Mouse (Mus musculus) T-cell, adult 2 months (primary cell): ENCODE data around the gene Lhfpl2.

ENCODE experiments used
- DNase-seq: peaks from one replicate; pipeline ENCODE4 v3.0.0; 2022; ENCODE audit warnings: low spot score

The Lhfpl2 gene

DNA sequence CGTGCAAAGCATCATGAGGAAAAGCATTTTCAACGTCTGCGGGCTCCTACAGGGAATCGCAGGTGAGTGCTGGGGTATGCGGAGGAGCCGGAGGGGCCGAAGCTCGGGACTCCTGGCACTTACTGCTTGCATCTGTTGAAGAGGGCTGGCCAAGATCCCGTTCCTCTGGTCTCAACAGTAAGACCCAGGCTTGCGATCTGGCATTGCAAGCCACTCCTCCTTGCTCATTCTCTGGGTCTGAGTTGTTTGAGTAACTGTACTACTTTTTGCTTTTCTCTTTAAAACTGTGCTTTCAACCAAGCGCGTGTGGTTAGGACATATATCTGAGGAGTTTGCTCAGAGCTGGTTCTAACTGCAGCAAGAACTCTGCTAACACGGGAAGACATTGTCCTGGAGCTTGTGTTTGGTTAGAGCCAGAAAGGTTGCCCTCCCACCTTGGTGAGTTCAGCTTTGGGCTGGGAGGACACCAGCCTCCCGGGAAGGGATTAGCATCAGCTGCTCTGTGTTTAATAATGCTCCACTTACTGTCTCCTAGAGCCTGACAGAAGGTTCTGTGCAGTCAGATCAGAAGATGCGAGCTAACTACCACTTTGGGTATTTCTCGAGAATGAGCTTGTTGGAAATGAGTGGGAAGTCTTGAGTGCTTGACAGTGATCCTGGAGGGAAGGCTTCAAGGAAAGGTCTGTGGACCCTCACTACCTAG is 117.1 kb downstream of the Lhfpl2 start:
- DNase-seq, result no peak

DNA sequence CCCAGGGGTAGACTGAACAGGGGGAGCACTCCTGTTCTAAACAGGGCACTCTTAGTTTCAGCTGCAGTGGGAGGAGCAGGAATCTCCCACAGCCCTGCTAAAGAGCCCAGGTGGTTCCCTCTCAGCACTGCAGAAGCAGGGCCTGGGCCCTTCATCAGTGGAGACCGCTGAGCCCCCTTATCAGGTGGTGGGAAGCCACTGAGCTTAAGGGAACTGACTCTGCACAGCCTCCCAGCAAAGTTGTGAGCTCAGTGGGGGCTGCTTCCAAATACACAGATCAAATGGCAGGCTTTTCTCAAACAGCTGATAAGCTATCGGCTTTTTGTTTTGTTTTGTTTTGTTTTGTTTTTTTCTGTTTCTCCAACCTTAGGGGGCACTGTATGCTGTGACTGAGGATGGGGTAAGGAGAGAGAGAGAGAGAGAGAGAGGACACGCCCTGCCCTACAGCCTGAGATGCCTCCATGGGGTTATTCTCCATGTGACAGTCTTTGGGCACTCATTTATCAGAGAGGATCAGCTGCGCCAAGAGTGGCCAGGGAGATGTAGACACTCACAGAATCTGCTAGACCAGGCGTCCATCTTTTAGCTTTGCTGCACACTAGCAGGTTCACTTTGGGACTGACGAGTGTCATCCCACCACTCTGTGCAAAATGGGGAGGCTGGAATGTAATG is 117.9 kb downstream of the Lhfpl2 start:
- DNase-seq, result no peak

DNA sequence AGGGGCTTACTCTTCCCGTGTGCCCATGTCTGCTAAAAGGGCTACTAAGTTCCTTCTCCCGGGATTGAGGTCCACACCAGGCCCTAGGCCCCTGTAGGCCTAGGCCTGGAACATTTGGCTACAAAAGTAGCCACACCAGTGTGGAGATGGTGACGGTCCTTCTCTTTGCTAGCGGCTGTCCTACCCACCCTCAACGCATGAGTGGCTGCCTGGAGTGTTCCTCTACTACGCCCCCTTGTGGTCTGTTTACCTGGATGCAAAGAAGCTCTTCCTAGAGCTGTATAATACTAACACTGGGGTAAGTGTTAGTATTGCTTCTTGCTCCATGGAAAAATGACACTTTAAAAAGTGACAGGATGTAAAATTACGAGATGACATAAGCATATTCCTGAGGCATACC is 119.6 kb downstream of the Lhfpl2 start:
- no peak for DNase-seq

DNA sequence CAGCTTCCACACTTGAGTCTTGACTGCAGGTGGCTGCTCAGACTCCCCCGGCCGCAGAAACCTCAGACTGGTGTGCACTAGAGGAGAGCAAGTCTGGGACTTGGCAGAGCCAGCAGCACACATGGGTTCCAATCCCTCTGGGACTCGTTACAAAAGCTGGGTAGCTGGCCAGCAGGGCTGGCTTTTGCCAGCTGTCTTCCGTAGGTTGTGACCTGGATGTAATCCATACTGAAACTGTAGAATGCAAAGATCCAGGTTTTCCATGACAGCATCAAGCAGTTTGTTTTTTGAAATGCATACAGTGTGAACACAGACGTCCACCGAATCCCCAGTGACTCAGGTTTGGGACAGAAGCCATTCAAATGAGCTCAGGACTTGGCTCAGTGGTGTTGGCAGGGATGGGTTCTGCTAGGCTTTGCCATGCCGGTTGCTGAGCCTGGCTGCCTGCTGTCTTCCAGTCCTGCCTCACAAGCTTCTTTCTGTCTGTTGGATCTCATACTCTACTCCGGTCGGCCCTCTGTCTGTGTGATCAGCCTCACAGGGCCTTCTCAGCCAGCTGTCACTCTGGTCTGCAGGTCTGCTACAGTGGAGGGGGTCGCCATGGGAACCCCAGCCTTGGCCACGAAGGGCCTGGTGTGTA is 120.9 kb downstream of the Lhfpl2 start:
- no peak for DNase-seq

DNA sequence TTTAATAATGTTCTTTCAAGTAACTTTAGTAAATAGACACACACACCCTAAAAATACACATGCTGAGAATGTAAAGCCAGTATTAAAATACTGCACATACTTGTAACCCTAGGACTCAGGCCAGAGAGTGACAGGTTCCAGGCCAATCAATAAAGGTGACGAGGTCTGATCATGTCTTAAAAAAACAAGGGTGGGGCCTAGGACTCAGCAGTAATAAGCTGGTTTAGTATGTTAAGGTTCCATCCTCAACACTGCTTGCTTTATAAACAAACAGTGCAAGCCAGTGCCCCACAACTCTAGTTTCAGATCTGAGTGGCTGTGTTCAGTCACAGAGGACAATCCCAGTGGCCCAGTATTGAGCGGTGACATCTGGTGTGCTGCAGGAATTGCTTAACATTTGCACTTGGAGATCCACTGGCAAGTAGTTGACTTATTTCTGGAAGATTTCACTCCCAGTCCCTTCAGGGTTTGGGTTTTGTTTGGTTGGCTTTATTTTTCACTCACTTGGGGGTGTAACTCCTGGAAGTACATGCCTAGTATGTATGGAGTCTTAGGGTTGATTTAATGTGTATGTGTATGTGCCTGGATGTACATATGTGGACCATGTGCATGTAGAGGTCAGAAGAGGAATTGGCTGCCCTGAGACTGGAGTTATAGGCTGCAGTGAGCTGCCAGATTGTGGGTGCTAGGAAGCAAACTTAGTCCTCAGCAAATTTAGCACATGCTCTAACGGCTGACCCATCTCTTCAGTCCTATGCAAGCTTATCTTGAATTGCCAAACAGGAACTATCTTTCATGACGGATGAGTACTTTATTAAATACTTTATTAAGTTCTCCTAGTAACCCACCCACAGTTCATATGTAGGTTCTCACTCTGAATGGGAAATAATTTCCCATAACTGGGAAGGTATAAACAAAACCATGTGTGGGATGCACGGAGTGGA is 123.2 kb downstream of the Lhfpl2 start:
- DNase-seq, result no peak

DNA sequence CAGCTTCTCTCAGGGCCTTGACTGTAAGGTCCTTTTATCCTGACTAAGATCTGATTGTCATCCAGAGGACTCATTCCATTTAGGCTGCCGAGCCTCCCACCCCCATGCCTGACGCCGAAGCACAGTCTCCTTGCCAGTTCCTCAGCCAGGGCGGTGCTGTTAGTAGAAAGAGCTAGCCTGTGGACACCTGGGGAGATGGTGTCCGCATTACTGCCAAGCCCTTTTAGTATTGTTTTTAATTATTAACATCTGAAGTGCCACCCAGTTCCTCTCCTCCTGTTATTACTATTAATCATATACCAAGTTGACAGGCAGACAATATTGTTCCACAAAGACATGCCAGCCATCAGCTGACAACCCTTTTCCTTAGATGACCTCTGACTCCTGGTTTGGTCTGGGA is 124.4 kb downstream of the Lhfpl2 start:
- no peak for DNase-seq

DNA sequence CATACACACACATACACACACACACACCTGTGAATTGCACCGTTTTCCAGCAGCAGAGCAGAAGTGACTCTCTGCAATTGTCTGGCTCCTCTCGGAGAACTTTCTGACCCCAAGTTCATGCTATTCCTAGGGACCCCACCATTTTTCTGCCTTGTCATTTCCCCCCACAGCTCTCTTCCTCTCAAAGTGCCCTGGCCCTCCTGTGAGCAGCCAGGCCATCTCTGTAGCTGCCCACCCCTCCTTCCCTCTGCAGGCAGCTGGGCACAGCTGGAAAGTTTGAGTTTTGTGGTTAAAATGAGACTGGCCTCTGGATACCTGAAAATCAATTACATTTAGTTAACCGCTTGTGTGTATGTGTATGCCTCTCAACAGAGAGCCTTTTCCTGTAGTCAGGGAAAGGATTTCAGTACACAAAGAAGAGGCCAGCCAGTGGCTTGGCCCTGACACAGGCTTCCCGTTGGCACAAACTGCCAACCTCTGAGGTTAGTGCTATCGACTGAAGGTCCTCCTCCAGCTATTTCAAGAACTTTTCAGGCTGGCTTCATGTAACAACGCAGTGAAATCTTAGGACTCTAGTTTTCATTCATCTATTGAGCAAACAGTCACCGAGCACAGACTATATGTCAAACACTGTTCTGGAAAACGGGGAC is 125.9 kb downstream of the Lhfpl2 start:
- no peak for DNase-seq

DNA sequence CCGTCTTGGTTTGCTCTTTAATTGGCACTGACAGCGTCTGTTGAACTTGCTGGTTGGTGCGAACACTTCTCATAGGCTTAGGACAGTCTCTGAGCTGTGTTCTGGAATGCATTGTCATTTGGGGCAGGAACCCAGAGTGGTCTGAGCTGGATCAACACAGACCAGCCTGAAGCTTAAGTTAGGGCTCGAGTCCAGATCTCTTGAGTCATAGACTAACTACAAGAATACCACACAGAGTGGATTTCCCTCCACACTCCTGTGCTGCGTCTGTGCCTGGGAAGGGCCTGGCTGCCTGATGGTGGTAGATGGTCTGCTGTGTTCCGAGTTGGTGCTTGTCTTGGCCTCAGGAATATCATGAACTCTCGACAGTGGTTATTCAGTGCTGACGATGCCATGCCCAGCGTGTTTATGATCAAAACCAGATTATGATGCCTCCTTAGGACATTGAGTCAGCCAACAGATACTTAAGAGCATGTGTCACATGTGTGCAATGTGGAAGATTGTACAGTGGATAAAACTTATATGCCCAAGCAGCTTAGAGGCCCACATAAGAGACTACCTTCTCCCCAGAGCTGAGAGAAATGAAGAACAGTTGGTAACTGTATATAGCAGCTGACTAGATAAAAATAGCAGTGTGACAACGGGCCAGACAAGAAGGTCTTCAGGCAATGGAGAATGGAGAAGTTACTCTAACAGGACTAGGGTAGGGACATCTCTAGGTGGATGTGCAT is 127.3 kb downstream of the Lhfpl2 start:
- DNase-seq, result no peak

DNA sequence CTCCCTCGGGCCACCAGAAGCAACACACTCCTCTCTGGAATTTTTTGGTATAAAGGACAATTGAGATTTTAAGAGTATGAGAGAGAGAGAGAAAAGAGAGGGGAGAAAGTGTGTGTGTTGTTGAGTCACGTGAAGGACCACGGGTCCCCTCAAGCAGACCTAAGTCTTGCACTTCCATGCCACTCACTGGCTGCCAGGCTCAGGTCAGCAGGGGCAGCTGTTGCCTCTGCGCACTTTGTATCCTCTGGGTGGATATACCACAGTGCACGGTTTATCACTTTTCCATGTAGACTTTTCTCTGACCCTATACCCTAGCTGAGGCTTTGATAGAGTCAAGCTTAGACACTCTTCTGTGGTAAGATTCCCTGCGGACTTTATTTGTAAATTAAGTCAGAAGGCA is 128.0 kb downstream of the Lhfpl2 start:
- DNase-seq, result no peak

DNA sequence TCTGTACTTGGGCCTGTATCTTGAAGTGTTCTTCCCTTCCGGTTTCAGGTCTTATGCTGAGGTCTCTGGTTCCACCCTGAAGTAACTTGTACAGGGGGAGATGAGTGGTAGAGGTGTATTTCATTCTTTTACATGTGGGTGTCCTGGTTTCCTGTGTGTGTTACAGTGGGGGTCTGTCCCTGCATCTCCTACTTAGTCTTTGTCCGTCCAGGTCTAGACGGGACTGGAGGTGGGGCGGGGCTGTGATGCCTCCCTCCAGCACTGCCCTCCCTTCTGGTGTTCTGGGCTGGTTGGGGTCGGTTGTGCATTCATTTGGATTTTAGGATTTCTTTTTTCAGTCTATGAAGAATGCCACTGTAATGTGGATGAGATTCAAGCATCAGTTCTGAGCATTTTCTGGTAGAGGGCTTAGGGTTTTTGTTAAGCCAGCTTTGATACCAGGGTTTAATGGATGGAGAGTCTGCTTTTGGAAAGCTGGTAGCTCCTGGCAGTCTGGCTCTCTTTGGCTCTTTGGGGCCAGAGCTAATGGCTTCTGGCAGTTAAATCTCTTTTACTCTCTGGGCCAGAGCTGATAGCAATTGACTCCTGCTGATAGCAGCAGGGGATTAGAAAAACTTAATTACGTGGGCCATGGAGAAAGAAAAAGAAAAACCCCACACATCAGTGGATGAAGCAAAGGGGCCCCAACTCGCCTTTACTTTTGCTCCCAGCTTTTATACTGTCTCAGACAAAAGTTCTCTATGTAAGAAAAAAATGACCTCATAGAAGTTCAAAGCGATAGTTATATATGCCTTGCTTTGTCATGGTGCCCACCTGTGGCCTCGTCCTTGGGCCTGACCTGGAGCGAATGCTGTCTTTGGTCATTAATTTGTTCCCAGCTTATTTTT is 130.8 kb downstream of the Lhfpl2 start:
- no peak for DNase-seq

DNA sequence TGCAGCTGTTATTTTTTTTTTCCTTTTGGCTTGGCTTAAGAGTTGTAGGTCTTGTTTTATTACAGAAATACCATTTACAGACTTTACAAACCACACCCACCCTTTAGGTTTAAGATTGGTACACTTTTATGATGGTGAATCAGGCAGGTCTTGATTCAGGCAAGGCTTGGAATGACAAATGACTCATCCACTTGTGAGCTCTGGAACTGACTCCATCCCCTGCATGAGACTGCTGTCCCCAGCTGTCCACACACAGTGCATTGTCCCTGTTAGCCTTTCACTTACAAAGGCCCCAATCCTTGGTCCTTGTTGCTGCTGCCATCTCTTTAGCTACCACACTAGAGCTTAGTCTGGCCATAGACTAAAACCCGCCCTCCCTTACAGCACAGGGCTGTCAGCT is 132.8 kb downstream of the Lhfpl2 start:
- no peak for DNase-seq

DNA sequence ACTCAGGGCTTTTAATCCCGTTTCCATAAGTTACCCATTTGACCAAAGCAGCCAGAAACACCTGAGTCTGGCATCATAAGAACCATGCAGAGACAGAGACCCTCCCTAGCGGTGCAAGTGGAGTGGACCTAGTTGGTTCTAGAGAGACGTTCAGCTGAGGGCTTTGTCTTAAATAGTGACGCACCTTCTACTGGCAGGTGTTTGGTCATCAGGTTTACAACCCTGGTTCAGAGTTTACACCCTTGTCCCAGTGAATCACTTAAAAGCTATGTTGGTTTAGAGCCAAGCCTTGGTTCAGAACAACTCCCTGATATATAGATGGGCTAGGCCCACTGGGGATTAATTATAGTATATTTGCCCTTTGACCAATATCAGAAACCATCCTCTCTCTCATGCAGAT is 135.6 kb downstream of the Lhfpl2 start:
- DNase-seq, result no peak

DNA sequence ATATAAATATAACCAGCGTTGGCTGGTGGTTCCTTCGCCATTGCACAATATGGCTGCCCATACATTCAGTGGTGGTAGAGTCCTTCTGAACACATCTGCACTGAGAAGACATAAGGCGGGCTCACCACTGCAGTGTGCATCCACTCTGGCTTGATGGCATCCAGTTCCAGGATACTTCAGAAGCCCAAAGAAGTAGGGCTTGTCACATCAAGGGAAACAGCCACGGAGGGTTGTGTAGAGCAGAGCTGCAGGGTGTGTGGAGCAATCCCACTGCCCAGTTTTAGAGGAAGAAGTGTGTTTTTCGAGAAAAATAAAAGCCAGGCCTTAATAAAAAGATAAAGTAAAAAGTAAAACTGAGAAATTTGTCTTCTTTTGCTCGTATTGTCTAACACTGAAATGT is 141.0 kb downstream of the Lhfpl2 start:
- DNase-seq, result no peak

DNA sequence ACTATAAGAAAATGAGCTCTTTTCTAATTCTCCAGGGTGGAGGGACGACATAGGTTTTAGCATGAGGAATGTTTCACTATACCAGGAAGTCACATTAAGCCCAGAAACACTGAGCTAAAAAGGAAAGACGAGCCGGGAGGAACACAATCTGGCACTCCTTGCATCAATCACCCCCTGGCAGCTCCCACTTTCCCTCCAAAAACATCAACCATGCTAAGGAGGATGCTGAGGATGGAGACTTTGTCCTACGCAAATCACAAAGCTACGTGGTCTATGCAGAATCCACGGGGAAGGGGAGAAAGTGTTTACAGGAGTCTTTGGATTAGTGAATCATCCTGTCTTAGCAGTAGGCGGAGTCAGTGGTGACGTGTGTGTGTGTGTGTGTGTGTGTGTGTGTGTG is 142.2 kb downstream of the Lhfpl2 start:
- no peak for DNase-seq

DNA sequence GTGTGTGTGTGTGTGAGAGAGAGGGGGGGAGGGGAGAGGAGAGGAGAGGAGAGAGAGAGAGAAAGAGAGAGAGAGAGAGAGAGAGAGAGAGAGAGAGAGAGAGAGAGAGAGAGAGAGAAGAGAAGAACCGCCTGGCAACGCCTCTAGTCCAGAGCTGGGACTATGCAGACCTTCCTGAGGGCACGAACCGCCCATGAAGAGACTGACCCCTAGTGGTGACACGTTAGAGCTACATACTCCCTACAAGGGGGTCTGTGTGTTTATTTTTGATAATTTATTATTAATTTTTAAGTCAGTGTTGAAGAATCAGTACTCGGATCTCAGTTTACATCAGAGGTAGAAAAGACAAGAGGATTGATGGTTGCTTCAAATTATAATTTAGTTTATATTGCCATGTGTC is 147.6 kb downstream of the Lhfpl2 start:
- no peak for DNase-seq

DNA sequence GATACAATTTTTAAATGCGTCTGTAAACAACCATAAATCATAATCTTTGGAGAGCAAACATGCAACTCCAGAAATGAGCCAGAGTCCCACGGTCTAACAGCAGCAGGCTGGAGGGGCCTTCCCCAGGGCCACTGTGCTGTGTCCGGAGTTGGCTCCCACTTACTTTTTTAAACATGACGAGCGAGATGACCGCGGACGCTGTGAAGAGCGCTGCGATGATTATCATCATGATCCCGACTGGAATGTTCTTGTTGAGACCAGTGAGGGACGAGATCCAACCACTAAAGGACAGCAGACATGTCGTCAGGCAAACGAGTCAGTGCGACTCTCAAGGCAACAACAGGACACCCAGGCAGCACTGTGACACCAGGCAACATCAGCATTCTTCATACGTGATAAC is 150.4 kb downstream of the Lhfpl2 start:
- no peak for DNase-seq

DNA sequence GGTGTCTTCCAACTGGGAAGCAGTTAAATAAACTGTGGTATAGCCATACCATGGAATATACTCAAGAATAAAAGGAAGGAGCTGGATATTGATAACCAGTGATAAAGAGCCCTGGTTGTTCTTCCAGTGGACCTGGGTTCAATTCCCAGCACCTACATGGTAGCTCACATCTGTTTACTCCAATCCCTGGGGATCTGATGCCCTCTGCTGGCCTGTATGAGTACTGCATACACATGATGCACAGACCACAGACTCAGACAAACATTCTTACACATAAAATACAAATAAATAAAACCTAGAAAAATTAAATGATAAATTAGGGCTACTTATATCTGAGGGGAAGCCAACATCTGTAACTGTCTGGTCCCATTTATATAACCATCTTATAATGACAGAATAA is 151.3 kb downstream of the Lhfpl2 start:
- DNase-seq, result no peak

DNA sequence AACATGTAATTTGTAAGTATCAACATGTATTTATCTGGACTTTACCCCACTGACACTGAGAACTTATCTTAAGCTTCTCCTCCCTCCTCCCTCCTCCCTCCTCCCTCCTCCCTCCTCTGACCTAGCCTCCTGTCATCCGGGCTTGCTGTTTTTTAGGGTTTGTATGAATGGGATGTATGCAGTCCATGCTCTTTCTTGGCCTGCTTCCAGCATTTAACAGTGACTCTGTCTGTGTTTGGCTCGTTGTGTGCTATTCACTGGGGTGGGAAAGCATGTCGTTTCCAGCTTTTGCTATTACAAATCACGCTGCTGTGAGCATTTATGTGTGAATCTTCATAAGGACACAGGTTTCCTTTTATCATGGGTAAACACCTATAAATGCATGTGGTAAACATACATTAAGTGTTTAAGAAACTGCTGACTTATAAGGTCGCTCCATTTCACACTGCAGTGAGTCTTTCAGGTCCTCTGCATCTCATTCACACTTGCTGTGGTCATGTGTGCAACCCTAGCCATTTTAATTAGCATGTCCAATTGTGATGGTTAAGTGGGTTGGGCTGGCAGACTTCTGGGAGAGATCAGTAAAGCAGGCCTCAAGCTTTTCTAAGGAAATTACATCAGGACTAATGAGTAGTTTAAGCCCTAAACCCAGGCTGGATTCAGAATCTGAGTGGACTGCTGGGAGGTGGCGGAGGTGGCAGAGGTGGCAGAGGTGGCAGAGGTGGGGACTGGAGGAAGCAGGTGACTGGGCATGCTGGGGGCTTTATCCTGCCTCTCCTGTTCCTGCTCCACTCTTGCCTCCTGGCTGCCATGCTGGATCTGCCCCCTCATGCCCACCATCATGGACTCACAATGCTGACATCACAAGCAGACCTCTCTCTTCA is 153.9 kb downstream of the Lhfpl2 start:
- DNase-seq, result no peak

DNA sequence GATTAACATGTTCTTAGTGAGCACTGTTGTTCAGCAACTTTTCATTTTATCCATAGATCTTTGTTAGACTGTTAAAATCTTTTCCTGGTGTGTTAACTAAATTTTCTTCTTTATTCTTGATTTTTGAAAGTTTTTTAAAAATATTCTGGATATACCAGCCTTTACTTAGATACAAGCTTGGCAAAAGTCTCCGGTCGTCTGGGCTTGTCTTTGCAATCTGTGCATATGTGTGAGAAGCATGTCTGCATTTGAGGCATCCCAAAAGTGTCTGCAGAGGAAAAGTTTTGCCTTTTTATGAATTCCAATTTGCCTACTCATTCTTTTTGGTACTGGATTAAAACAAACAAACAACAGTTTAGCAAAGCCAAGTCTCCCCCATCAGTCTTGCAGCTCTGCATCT is 154.6 kb downstream of the Lhfpl2 start:
- DNase-seq, result no peak
